Mouse (Mus musculus) CH12.LX (cell line): ENCODE data around the gene Retreg2. TPM values are rescaled to one million over a fixed set of nuclear protein-coding genes. Genes with fewer than 3 reads are reported as not detected.

Experiments
- DNase-seq: peaks from one replicate; pipeline ENCODE4 v3.0.0-alpha.2; 2013; ENCODE audit errors: extremely low read depth
- H3K27ac ChIP-seq: 2 replicates; pipeline ENCODE4 v1.5.1; 2012; ENCODE audit warnings: low read depth, mild to moderate bottlenecking, control low read depth, moderate library complexity; ENCODE audit not compliant: insufficient read depth
- H3K27me3 ChIP-seq: replicated peaks from 2 replicates; pipeline ENCODE3; 2012; ENCODE audit warnings: inconsistent platforms
- H3K36me3 ChIP-seq, 2 experiments: replicated peaks in 1 of 2; 2 replicates each; pipeline versions ENCODE3 to v1.6.1; 2012; ENCODE audit warnings: inconsistent platforms in 1 of 2, low read length in 1 of 2, mild to moderate bottlenecking in 1 of 2, mixed read lengths in 1 of 2, moderate library complexity in 1 of 2; ENCODE audit not compliant: control insufficient read depth in 1 of 2, insufficient read depth in 1 of 2
- H3K4me1 ChIP-seq, 2 experiments: 2 replicates each; pipeline ENCODE4 v1.6.1; 2012; ENCODE audit warnings: inconsistent platforms in 1 of 2, moderate library complexity in 1 of 2; ENCODE audit not compliant: insufficient read depth in 2 of 2, control insufficient read depth in 1 of 2
- H3K4me2 ChIP-seq: 2 replicates; pipeline ENCODE4 v1.6.1; 2012; ENCODE audit warnings: low read depth, mild to moderate bottlenecking, control low read depth; ENCODE audit not compliant: poor library complexity, insufficient read depth, severe bottlenecking
- H3K4me3 ChIP-seq, 3 experiments: fragments of 150-350 bp in 1 of 3; sonication (generic) in 1 of 3; replicated peaks in 1 of 3; 2 replicates each; pipeline versions ENCODE3 to v1.5.1; 2011 to 2012; ENCODE audit warnings: low read depth in 2 of 3, low read length in 2 of 3, mild to moderate bottlenecking in 2 of 3, moderate library complexity in 2 of 3, control low read depth in 1 of 3, improper control_type of control experiment in 1 of 3, inconsistent platforms in 1 of 3, mixed read lengths in 1 of 3; ENCODE audit not compliant: poor library complexity in 1 of 3
- H3K79me2 ChIP-seq: replicated peaks from 2 replicates; pipeline ENCODE4 v1.6.1; 2012; ENCODE audit warnings: mild to moderate bottlenecking, moderate library complexity; ENCODE audit not compliant: control insufficient read depth, poor library complexity, insufficient read depth, severe bottlenecking; ENCODE audit errors: extremely low read depth
- H3K9ac ChIP-seq: 2 replicates; pipeline ENCODE4 v1.6.1; 2012; ENCODE audit warnings: low read depth, mild to moderate bottlenecking, control low read depth, moderate library complexity; ENCODE audit not compliant: insufficient read depth
- H3K9me3 ChIP-seq: replicated peaks from 2 replicates; pipeline ENCODE3; 2012; ENCODE audit warnings: low read length, inconsistent platforms, mixed read lengths
- BHLHE40 ChIP-seq: IDR thresholded peaks from 2 replicates; pipeline ENCODE4 v1.6.1; 2011; ENCODE audit warnings: mild to moderate bottlenecking, low read depth, low read length, improper control_type of control experiment
- CTCF ChIP-seq, 2 experiments: IDR thresholded peaks in 1 of 2; conservative IDR thresholded peaks in 1 of 2; 2 replicates each; pipeline ENCODE4 v1.5.1; 2011 to 2012; ENCODE audit warnings: low read depth in 2 of 2, low read length in 2 of 2, improper control_type of control experiment in 1 of 2, inconsistent platforms in 1 of 2, mild to moderate bottlenecking in 1 of 2, moderate library complexity in 1 of 2
- ELF1 ChIP-seq: IDR thresholded peaks from 2 replicates; pipeline ENCODE4 v1.6.1; 2014; ENCODE audit warnings: low read depth, mild to moderate bottlenecking, inconsistent platforms, low read length, improper control_type of control experiment
- EP300 ChIP-seq: IDR thresholded peaks from 2 replicates; pipeline ENCODE4 v1.6.1; 2011; ENCODE audit warnings: low read length, improper control_type of control experiment
- ETS1 ChIP-seq: conservative IDR thresholded peaks from 2 replicates; pipeline ENCODE4 v1.6.1; 2012; ENCODE audit warnings: low read depth, mild to moderate bottlenecking, inconsistent platforms, low read length, improper control_type of control experiment, moderate library complexity
- HCFC1 ChIP-seq: IDR thresholded peaks from 2 replicates; pipeline ENCODE4 v1.6.1; 2012; ENCODE audit warnings: low read depth, mild to moderate bottlenecking, inconsistent platforms, low read length, improper control_type of control experiment
- IRF4 ChIP-seq: IDR thresholded peaks from 2 replicates; pipeline ENCODE4 v1.6.1; 2014; ENCODE audit warnings: low read depth, mild to moderate bottlenecking, inconsistent platforms, low read length, improper control_type of control experiment
- JUN ChIP-seq: IDR thresholded peaks from 2 replicates; pipeline ENCODE4 v1.6.1; 2011; ENCODE audit warnings: low read depth, mild to moderate bottlenecking, low read length, improper control_type of control experiment, moderate library complexity; ENCODE audit not compliant: insufficient read depth
- JUND ChIP-seq: conservative IDR thresholded peaks from 2 replicates; pipeline ENCODE4 v1.6.1; 2011; ENCODE audit warnings: low read depth, low read length, improper control_type of control experiment
- KAT2A ChIP-seq: IDR thresholded peaks from 2 replicates; pipeline ENCODE4 v1.6.1; 2012; ENCODE audit warnings: low read length, improper control_type of control experiment, inconsistent platforms; ENCODE audit not compliant: insufficient replicate concordance
- MAX ChIP-seq: IDR thresholded peaks from 2 replicates; pipeline ENCODE4 v1.6.1; 2011; ENCODE audit warnings: low read length, improper control_type of control experiment
- MAZ ChIP-seq: IDR thresholded peaks from 2 replicates; pipeline ENCODE4 v1.6.1; 2012; ENCODE audit warnings: low read depth, mild to moderate bottlenecking, inconsistent platforms, low read length, improper control_type of control experiment, moderate library complexity
- MEF2A ChIP-seq: IDR thresholded peaks from 2 replicates; pipeline ENCODE4 v1.6.1; 2014; ENCODE audit warnings: low read depth, mild to moderate bottlenecking, inconsistent platforms, low read length, improper control_type of control experiment, borderline replicate concordance
- MXI1 ChIP-seq: IDR thresholded peaks from 2 replicates; pipeline ENCODE4 v1.6.1; 2011; ENCODE audit warnings: mild to moderate bottlenecking, low read depth, low read length, improper control_type of control experiment
- MYC ChIP-seq: IDR thresholded peaks from 2 replicates; pipeline ENCODE4 v1.6.1; 2011; ENCODE audit warnings: low read depth, mild to moderate bottlenecking, improper control_type of control experiment, low read length
- NRF1 ChIP-seq: IDR thresholded peaks from 2 replicates; pipeline ENCODE4 v1.6.1; 2014; ENCODE audit warnings: low read depth, mild to moderate bottlenecking, inconsistent platforms, low read length, improper control_type of control experiment, moderate library complexity
- POLR2A ChIP-seq: IDR thresholded peaks from 2 replicates; pipeline ENCODE4 v1.6.1; 2011; ENCODE audit warnings: low read depth, mild to moderate bottlenecking, improper control_type of control experiment, low read length
- POLR2AphosphoS2 ChIP-seq: IDR thresholded peaks from 2 replicates; pipeline ENCODE4 v1.6.1; 2011; ENCODE audit warnings: low read depth, low read length, improper control_type of control experiment
- RAD21 ChIP-seq: IDR thresholded peaks from 2 replicates; pipeline ENCODE4 v1.6.1; 2011; ENCODE audit warnings: low read depth, mild to moderate bottlenecking, low read length, improper control_type of control experiment, moderate library complexity
- RCOR1 ChIP-seq: conservative IDR thresholded peaks from 2 replicates; pipeline ENCODE4 v1.6.1; 2012; ENCODE audit warnings: low read depth, mild to moderate bottlenecking, inconsistent platforms, low read length, improper control_type of control experiment
- SMC3 ChIP-seq: IDR thresholded peaks from 2 replicates; pipeline ENCODE4 v1.6.1; 2011; ENCODE audit warnings: low read depth, low read length, improper control_type of control experiment
- TBP ChIP-seq: conservative IDR thresholded peaks from 2 replicates; pipeline ENCODE4 v1.6.1; 2011; ENCODE audit warnings: low read depth, low read length, improper control_type of control experiment
- UBTF ChIP-seq: IDR thresholded peaks from 2 replicates; pipeline ENCODE4 v1.6.1; 2012; ENCODE audit warnings: low read depth, mild to moderate bottlenecking, inconsistent platforms, low read length, improper control_type of control experiment, moderate library complexity
- USF1 ChIP-seq: IDR thresholded peaks from 2 replicates; pipeline ENCODE4 v1.6.1; 2014; ENCODE audit warnings: low read depth, mild to moderate bottlenecking, inconsistent platforms, low read length, improper control_type of control experiment
- ZC3H11A ChIP-seq: IDR thresholded peaks from 2 replicates; pipeline ENCODE4 v1.6.1; 2012; ENCODE audit warnings: low read depth, mild to moderate bottlenecking, inconsistent platforms, low read length, improper control_type of control experiment
- ZNF384 ChIP-seq: IDR thresholded peaks from 2 replicates; pipeline ENCODE4 v1.6.1; 2012; ENCODE audit warnings: low read depth, low read length, improper control_type of control experiment, inconsistent platforms
- dilution Hi-C: fragments of 300-500 bp; cut with MboI; formaldehyde crosslinking; loops from 2 replicates; pipeline ENCODE4 v1.14.3; 2020; ENCODE audit warnings: low sequenced_read_pairs; ENCODE audit not compliant: extremely low pct_unique_long_range_greater_than_20kb, extremely low pct_ligation_motif_present
- in situ Hi-C: fragments of 300-500 bp; cut with MboI; formaldehyde crosslinking; loops from 3 replicates; pipeline ENCODE4 v1.14.3; 2019; ENCODE audit warnings: low sequenced_read_pairs, low pct_ligation_motif_present, low pct_unique_long_range_greater_than_20kb, mixed read lengths
- polyA plus RNA-seq: library from polyadenylated mRNA; unstranded; fragments of >175 nt; gene quantifications from 2 replicates; pipeline ENCODE4 v1.2.1, GENCODE M21; 2012; ENCODE audit warnings: low read depth; ENCODE audit not compliant: insufficient read length
- total RNA-seq, 2 experiments: library from RNA; depleted of rRNA; stranded (reverse); fragments of 300-350 nt in 1 of 2; fragments of >200 nt in 1 of 2; gene quantifications; 2 replicates each; pipeline ENCODE4 v1.2.3; 2012 to 2014

The Retreg2 gene
- total and polyA plus RNA-seq, 3 experiments: 14.6 to 27.9 (median 26.5) TPM

- Histone ChIP-seq H3K27ac (peak within 1 kb of the TSS; percentile 88), H3K27me3 (no peaks in the 10 kb centered on the region), H3K9ac (peak within 1 kb of the TSS; percentile 66), H3K36me3 (no peaks in the 10 kb centered on the region), H3K4me1 (peaks cover 9 to 16% of the 10 kb centered on the region in 2 experiments), H3K9me3 (no peaks in the 10 kb centered on the region), H3K4me3 (peak within 1 kb of the TSS; percentile 51 to 64 (median 61)), H3K79me2 (no peaks in the 10 kb centered on the region), H3K4me2 (peak within 1 kb of the TSS; percentile 86)
- dilution Hi-C loops (no loop called here), in situ Hi-C loops (no loop called here)
- DNase-seq: peak; percentile 96
- TF ChIP-seq RCOR1 (no peak), JUND (no peak), MAZ (peak; percentile 87; the same call in 1 of the 2 replicates), MYC (peak; percentile 83), MXI1 (peak; percentile 76), ETS1 (peak; percentile 36; the same call in 1 of the 2 replicates), POLR2AphosphoS2 (no peak), ELF1 (peak; percentile 54; the same call in 1 of the 2 replicates), MAX (peak; percentile 81), TBP (0 out of 2 replicates have a peak, but pooled peaks have one; percentile 13), HCFC1 (peak; percentile 76), UBTF (no peak), IRF4 (peak; percentile 44; the same call in 1 of the 2 replicates), SMC3 (peak; percentile 76), POLR2A (peak; percentile 79), KAT2A (peak; percentile 72; the same call in 1 of the 2 replicates), JUN (no peak), ZNF384 (no peak), NRF1 (peak; percentile 94), BHLHE40 (peak; percentile 37), MEF2A (peak; percentile 28; the same call in 1 of the 2 replicates), USF1 (peak; percentile 24), ZC3H11A (0 out of 2 replicates have a peak, but pooled peaks have one; percentile 29), CTCF (conservative IDR thresholded peaks at IDR 0.05 in 1 of 2, IDR thresholded peaks at IDR 0.05 in 1 of 2; ENCODE audit: low read depth in 2 of 2, low read length in 2 of 2) (peak; percentile 86 to 94), EP300 (no peak), RAD21 (peak; percentile 91)
Observed at GRCm38 (mm10) chr1:75124346-75125321, 17.9 kb upstream of the Retreg2 start, which contains the start of gene Nhej1. Nhej1 (minus strand) TSS chr1:75125200.
